In genomic region chr13:107934691-107935090, GRCm38 (mm10) we compare ENCODE assay signal across 11 mouse cellular contexts.
A peak's percentile ranks its signal among the peaks of the same experiment; 100 is the strongest.
DNase-seq lines count a peak whose midpoint lies in the region; ATAC-seq and TF ChIP-seq lines count a peak whose summit lies in the region.
"Had no signal": no experiment of that assay in that cellular context is flagged by ENCODE, and none has a peak within 500 bp of the region (broad histone marks: within the 10 kb centered on the region; RNA-seq: fewer than 3 reads in every experiment).

No protein-coding gene starts in this region.

- WGBS in lung, embryonic 14.5 days: 36% methylated on average over 11 of the region's 11 CpGs
- 60% methylated on average over 11 of the region's 11 CpGs for WGBS in forebrain, embryonic 10.5 days
- 53% methylated on average over 11 of the region's 11 CpGs for WGBS in hindbrain, embryonic 15.5 days

- no peaks in the 10 kb centered on the region for H3K9me3 ChIP-seq in lung, embryonic 14.5 days (ENCODE audit: low read depth, low read length)
- no peaks in the 10 kb centered on the region for H3K9me3 ChIP-seq in forebrain, embryonic 10.5 days
- H3K9me3 ChIP-seq in hindbrain, embryonic 15.5 days: no peaks in the 10 kb centered on the region

- ATAC-seq in lung, embryonic 14.5 days (ENCODE audit: insufficient read depth): peak; percentile 33; the same call in 1 of the 2 replicates
- ATAC-seq in hindbrain, embryonic 15.5 days (ENCODE audit: low FRiP score, low read depth): no peak
- ATAC-seq in megakaryocyte, adult 5-6 weeks (ENCODE audit: poor library complexity, severe bottlenecking): peak; percentile 27; the same call in 1 of the 2 replicates
- ATAC-seq in frontal cortex, adult (ENCODE audit: low TSS enrichment): no peak

- H3K36me3 ChIP-seq in lung, embryonic 14.5 days (ENCODE audit: insufficient read depth): no peaks in the 10 kb centered on the region
- no peaks in the 10 kb centered on the region for H3K36me3 ChIP-seq in forebrain, embryonic 10.5 days (replicated peaks)
- no peaks in the 10 kb centered on the region for H3K36me3 ChIP-seq in hindbrain, embryonic 15.5 days

- H3K27ac ChIP-seq in lung, embryonic 14.5 days (ENCODE audit: low read depth): no peak overlapping the region
- peak overlapping the region; percentile 70 for H3K27ac ChIP-seq in forebrain, embryonic 10.5 days
- no peak overlapping the region for H3K27ac ChIP-seq in hindbrain, embryonic 15.5 days (replicated peaks)

- H3K27me3 ChIP-seq in lung, embryonic 14.5 days (ENCODE audit: insufficient read depth, low read length): no peaks in the 10 kb centered on the region
- H3K27me3 ChIP-seq in forebrain, embryonic 10.5 days (ENCODE audit: poor library complexity, severe bottlenecking): peaks cover 11% of the 10 kb centered on the region; the same call in 1 of the 2 replicates
- no peaks in the 10 kb centered on the region for H3K27me3 ChIP-seq in hindbrain, embryonic 15.5 days

- TF ChIP-seq CTCF in lung, embryonic 14.5 days (IDR thresholded peaks at IDR 0.05; ENCODE audit: low read depth): no peak

- H3K4me2 ChIP-seq in lung, embryonic 14.5 days: peak overlapping the region; percentile 36
- peak overlapping the region; percentile 17; the same call in 1 of the 2 replicates for H3K4me2 ChIP-seq in hindbrain, embryonic 15.5 days

- no peak overlapping the region for H3K9ac ChIP-seq in lung, embryonic 14.5 days
- no peak overlapping the region for H3K9ac ChIP-seq in hindbrain, embryonic 15.5 days

- peak; percentile 26 for DNase-seq in lung, embryonic 14.5 days
- DNase-seq in lung, postnatal 10 days: no peak
- DNase-seq in forebrain, embryonic 10.5 days (ENCODE audit: extremely low spot score, low spot score): no peak
- DNase-seq in urinary bladder, postnatal 10 days (ENCODE audit: low spot score): no peak
- no peak for DNase-seq in gastrocnemius, postnatal 4 days (ENCODE audit: low spot score in 2 of 2)
- DNase-seq: kidney, adult 9 months; thymus, adult 2 months had no signal

- H3K4me1 ChIP-seq in lung, embryonic 14.5 days (ENCODE audit: insufficient read depth): no peaks in the 10 kb centered on the region
- peaks cover 38% of the 10 kb centered on the region for H3K4me1 ChIP-seq in forebrain, embryonic 10.5 days
- H3K4me1 ChIP-seq in hindbrain, embryonic 15.5 days (replicated peaks): peaks cover 15% of the 10 kb centered on the region

- H3K4me3 ChIP-seq in lung, embryonic 14.5 days (ENCODE audit: low read depth, low read length): no peak overlapping the region
- peak overlapping the region; percentile 4; the same call in 1 of the 2 replicates for H3K4me3 ChIP-seq in forebrain, embryonic 10.5 days
- no peak overlapping the region for H3K4me3 ChIP-seq in hindbrain, embryonic 15.5 days
- H3K4me3 ChIP-seq: erythroblast, embryonic 14.5 days had no signal

Comparison
In these comparisons a context has a peak if more than half of its experiments do, and no peak if none do; other contexts are left out.
1. ATAC-seq: peak in lung, embryonic 14.5 days (single experiment) and megakaryocyte, adult 5-6 weeks (single experiment); none in hindbrain, embryonic 15.5 days (single experiment) and frontal cortex, adult (single experiment).